Mouse (Mus musculus) left cerebral cortex, adult 2 months (tissue): Measurements from ENCODE around the gene Ddx21. TPM values are rescaled to one million over a fixed set of nuclear protein-coding genes. Genes with fewer than 3 reads are reported as not detected.

Experiments used
- DNase-seq, 2 experiments: peaks; one replicate each; pipeline ENCODE4 v3.0.0; 2021 to 2022; ENCODE audit warnings: low spot score in 2 of 2, mixed read lengths in 1 of 2; ENCODE audit errors: extremely low spot score in 1 of 2
- H3K27ac ChIP-seq: fragments of 200-600 bp; 2 replicates; pipeline ENCODE4 v1.8.1; 2022
- H3K4me3 ChIP-seq: fragments of 200-600 bp; 2 replicates; pipeline ENCODE4 v1.8.1; 2022
- CTCF ChIP-seq: fragments of 200-600 bp; IDR thresholded peaks from 2 replicates; pipeline ENCODE4 v1.8.1; 2022; ENCODE audit warnings: antibody characterized with exemption, mild to moderate bottlenecking, moderate library complexity
- intact Hi-C: fragments of 180-260 bp; cut with DNase I; formaldehyde crosslinking; loops from one replicate; pipeline ENCODE4 v1.15.1; 2025
- total RNA-seq, 2 experiments: library from RNA; stranded (reverse); gene quantifications; 2 replicates each; pipeline ENCODE4 v1.2.3; 2021

The Ddx21 gene
- total RNA-seq, 2 experiments from 2014 or later: 21.1 to 21.8 TPM

DNA sequence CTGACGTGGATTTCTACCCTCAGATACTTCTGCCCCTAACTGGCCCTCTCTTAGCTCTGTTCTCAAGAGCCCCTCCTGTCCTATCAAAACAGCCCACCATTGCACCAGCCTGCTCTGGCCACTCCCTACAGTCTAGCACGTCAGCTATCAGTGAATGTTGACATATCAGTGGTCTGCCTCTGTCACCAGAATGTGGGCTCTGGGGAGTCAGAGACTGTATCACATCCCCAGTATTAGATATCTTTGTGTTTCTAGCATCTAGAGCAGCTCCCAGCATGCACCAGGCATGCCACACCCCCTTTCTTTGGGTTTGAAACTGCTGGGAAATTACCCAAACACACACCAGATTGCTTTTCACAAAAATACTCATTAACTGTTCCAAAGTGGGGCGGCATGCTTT, 61.3 kb downstream of the Ddx21 start:
- intact Hi-C loops: no loop called here
- DNase-seq: no peak
- H3K4me3 ChIP-seq: no peak overlapping the region
- no peak overlapping the region for H3K27ac ChIP-seq
- TF ChIP-seq CTCF: no peak

DNA sequence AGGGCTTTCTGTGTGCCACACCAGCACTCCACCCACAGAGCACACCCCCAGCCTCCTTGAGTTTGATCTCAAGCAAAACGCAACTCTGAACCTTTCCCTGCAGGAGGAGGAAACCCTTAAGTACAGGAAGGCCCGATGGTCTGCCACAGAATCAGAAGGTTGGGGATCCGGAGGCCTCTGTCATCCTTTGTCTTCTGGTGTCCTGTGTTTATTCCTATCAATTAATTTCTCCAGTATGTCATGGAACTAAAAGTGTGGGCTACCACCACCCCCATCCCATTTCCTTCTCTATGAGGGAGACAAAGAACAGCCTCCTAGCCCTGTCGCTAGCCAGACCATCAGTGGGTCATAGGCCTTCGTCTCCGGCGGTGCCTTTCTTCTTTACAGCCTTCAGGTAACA, 67.6 kb downstream of the Ddx21 start:
- TF ChIP-seq CTCF: no peak
- intact Hi-C loops: no loop called here
- H3K4me3 ChIP-seq: no peak overlapping the region
- no peak overlapping the region for H3K27ac ChIP-seq
- DNase-seq: no peak

DNA sequence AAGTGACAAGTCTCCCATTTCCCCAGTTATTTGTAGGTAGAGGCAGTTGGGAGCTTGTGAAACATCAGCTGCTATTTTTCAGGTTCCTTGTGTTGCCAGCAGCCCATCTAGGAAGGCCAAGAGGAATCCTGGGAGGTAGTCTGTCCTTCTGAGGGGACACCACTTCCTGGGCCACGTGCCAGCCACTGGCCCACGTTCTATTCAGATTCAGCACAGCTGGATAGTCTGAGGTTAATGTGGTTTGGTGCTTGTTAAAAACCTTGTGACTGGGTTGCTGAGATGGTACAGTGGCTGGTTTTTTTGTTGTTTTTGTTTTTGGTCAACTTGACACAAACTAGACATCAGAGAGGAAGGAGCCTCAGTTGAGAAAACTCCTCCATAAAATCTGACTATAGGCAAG, 69.2 kb downstream of the Ddx21 start:
- no peak overlapping the region for H3K27ac ChIP-seq
- TF ChIP-seq CTCF: no peak
- DNase-seq: no peak
- intact Hi-C loops: no loop called here
- H3K4me3 ChIP-seq: no peak overlapping the region

Other genes with a start within 250 kb of the Ddx21 start
- 100 to 1,000 TPM; 298 to 310 TPM for gene Hk1, start 222.4 kb downstream of the Ddx21 start, total RNA-seq
- gene Hkdc1, start 179.8 kb downstream of the Ddx21 start, total RNA-seq: 10 to 100 TPM; 10.1 to 11.4 TPM
- 1 to 10 TPM; 1.1 to 1.4 TPM for gene 4930507D05Rik, start 152.8 kb downstream of the Ddx21 start, total RNA-seq
- 10 to 100 TPM; 21.8 to 24.8 TPM for gene Supv3l1, start 152.5 kb downstream of the Ddx21 start, total RNA-seq
- 10 to 100 TPM; 46.9 to 47.4 TPM for gene Vps26a, start 115.5 kb downstream of the Ddx21 start, total RNA-seq
- gene Srgn, start 74.8 kb downstream of the Ddx21 start, total RNA-seq: 1 to 10 TPM; 7.1 to 9.7 TPM
- 100 to 1,000 TPM; 180 to 185 TPM for gene Kif1bp, start 23.8 kb downstream of the Ddx21 start, total RNA-seq
- gene Ddx50, start 48.9 kb upstream of the Ddx21 start, total RNA-seq: 10 to 100 TPM; 86.3 to 91.1 TPM
- gene Stox1, start 123.8 kb upstream of the Ddx21 start, total RNA-seq: 1 to 10 TPM; 4.2 to 5.8 TPM
- 10 to 100 TPM; 48.7 to 59.2 TPM for gene Ccar1, start 190.0 kb upstream of the Ddx21 start, total RNA-seq